Mouse (Mus musculus): ENCODE data around the gene Gm21958. TPM values are rescaled to one million over a fixed set of nuclear protein-coding genes. Genes with fewer than 3 reads are reported as not detected.

Gene Gm21958
- polyA plus RNA-seq, 1 experiment from 2014 or later = 1.0 TPM

- Histone ChIP-seq H3K4me3 (no peak overlapping the region), H3K36me3 (no peaks in the 10 kb centered on the region), H3K27me3 (replicated peaks) (no peaks in the 10 kb centered on the region), H3K27ac (ENCODE audit: poor library complexity, severe bottlenecking) (no peak overlapping the region), H3K9me3 (replicated peaks) (no peaks in the 10 kb centered on the region), H3K4me1 (replicated peaks) (peaks cover 2% of the 10 kb centered on the region; the same call in 1 of the 2 replicates), H3K4me2 (no peak overlapping the region), H3K9ac (no peak overlapping the region)
- WGBS = 61% methylated on average over 6 of the region's 6 CpGs
- ATAC-seq (ENCODE audit: insufficient number of reproducible peaks, low FRiP score) = no peak
These were observed 32.6 kb downstream of the Gm21958 start for GRCm38 (mm10) chr3:54681310-54682204.

- no peak overlapping the region for H3K4me2 ChIP-seq
- no peaks in the 10 kb centered on the region for H3K27me3 ChIP-seq (replicated peaks)
- WGBS = 70% methylated on average over 2 of the region's 2 CpGs
- no peak overlapping the region for H3K4me3 ChIP-seq
- peaks cover 1% of the 10 kb centered on the region; the same call in 1 of the 2 replicates for H3K4me1 ChIP-seq (replicated peaks)
- H3K9me3 ChIP-seq (replicated peaks) = no peaks in the 10 kb centered on the region
- no peak for ATAC-seq (ENCODE audit: insufficient number of reproducible peaks, low FRiP score)
- no peak overlapping the region for H3K9ac ChIP-seq
- H3K36me3 ChIP-seq = no peaks in the 10 kb centered on the region
- H3K27ac ChIP-seq (ENCODE audit: poor library complexity, severe bottlenecking) = no peak overlapping the region
These were observed 37.3 kb downstream of the Gm21958 start for GRCm38 (mm10) chr3:54676818-54677217.

GRCm38 (mm10) chr3:54672557-54673529 lies 41.3 kb downstream of the Gm21958 start:
- 69% methylated on average over 13 of the region's 13 CpGs for WGBS
- Histone ChIP-seq H3K27ac (ENCODE audit: poor library complexity, severe bottlenecking) (no peak overlapping the region), H3K4me1 (replicated peaks) (no peaks in the 10 kb centered on the region), H3K9me3 (replicated peaks) (no peaks in the 10 kb centered on the region), H3K4me2 (no peak overlapping the region), H3K36me3 (no peaks in the 10 kb centered on the region), H3K4me3 (no peak overlapping the region), H3K27me3 (replicated peaks) (no peaks in the 10 kb centered on the region), H3K9ac (no peak overlapping the region)
- no peak for ATAC-seq (ENCODE audit: insufficient number of reproducible peaks, low FRiP score)

GRCm38 (mm10) chr3:54672111-54672510 lies 42.0 kb downstream of the Gm21958 start:
- H3K4me2 ChIP-seq = no peak overlapping the region
- H3K4me3 ChIP-seq = no peak overlapping the region
- no peaks in the 10 kb centered on the region for H3K4me1 ChIP-seq (replicated peaks)
- no peaks in the 10 kb centered on the region for H3K9me3 ChIP-seq (replicated peaks)
- H3K36me3 ChIP-seq = no peaks in the 10 kb centered on the region
- no peak overlapping the region for H3K9ac ChIP-seq
- no peak overlapping the region for H3K27ac ChIP-seq (ENCODE audit: poor library complexity, severe bottlenecking)
- no peaks in the 10 kb centered on the region for H3K27me3 ChIP-seq (replicated peaks)
- ATAC-seq (ENCODE audit: insufficient number of reproducible peaks, low FRiP score) = no peak
- 73% methylated on average over 3 of the region's 3 CpGs for WGBS

- Histone ChIP-seq H3K4me3 (no peak overlapping the region), H3K4me2 (no peak overlapping the region), H3K27me3 (replicated peaks) (no peaks in the 10 kb centered on the region), H3K4me1 (replicated peaks) (no peaks in the 10 kb centered on the region), H3K9ac (no peak overlapping the region), H3K36me3 (no peaks in the 10 kb centered on the region), H3K27ac (ENCODE audit: poor library complexity, severe bottlenecking) (no peak overlapping the region), H3K9me3 (replicated peaks) (no peaks in the 10 kb centered on the region)
- ATAC-seq (ENCODE audit: insufficient number of reproducible peaks, low FRiP score) = no peak
- WGBS = 72% methylated on average over 6 of the region's 6 CpGs
These were observed 44.6 kb downstream of the Gm21958 start for GRCm38 (mm10) chr3:54669559-54669958.

GRCm38 (mm10) chr3:54668722-54669121 lies 45.4 kb downstream of the Gm21958 start:
- ATAC-seq (ENCODE audit: insufficient number of reproducible peaks, low FRiP score) = no peak
- Histone ChIP-seq H3K4me1 (replicated peaks) (no peaks in the 10 kb centered on the region), H3K36me3 (no peaks in the 10 kb centered on the region), H3K4me2 (no peak overlapping the region), H3K27ac (ENCODE audit: poor library complexity, severe bottlenecking) (no peak overlapping the region), H3K9ac (no peak overlapping the region), H3K27me3 (replicated peaks) (no peaks in the 10 kb centered on the region), H3K9me3 (replicated peaks) (no peaks in the 10 kb centered on the region), H3K4me3 (no peak overlapping the region)
- WGBS = 69% methylated on average over 6 of the region's 6 CpGs

- Histone ChIP-seq H3K27ac (ENCODE audit: poor library complexity, severe bottlenecking) (no peak overlapping the region), H3K9ac (no peak overlapping the region), H3K4me1 (replicated peaks) (no peaks in the 10 kb centered on the region), H3K4me3 (no peak overlapping the region), H3K9me3 (replicated peaks) (no peaks in the 10 kb centered on the region), H3K27me3 (replicated peaks) (no peaks in the 10 kb centered on the region), H3K4me2 (no peak overlapping the region), H3K36me3 (no peaks in the 10 kb centered on the region)
- 81% methylated on average over 3 of the region's 3 CpGs for WGBS
- no peak for ATAC-seq (ENCODE audit: insufficient number of reproducible peaks, low FRiP score)
These were observed 46.0 kb downstream of the Gm21958 start for GRCm38 (mm10) chr3:54668141-54668540.

Other genes with a start within 250 kb of the Gm21958 start
- gene Supt20, start 21.5 kb downstream of the Gm21958 start, polyA plus RNA-seq (2016; fragmentation: Nextera tagmentation; extraction: Ambion mirVana) = 76.3 and 82.2 TPM in 2 replicates
- 74.6 and 82.6 TPM in 2 replicates for gene Exosc8, start 21.0 kb upstream of the Gm21958 start, polyA plus RNA-seq (2016; fragmentation: Nextera tagmentation; extraction: Ambion mirVana)
- gene Alg5, start 21.2 kb upstream of the Gm21958 start, polyA plus RNA-seq (2016; fragmentation: Nextera tagmentation; extraction: Ambion mirVana) = 35.8 and 41.2 TPM in 2 replicates
- 1.6 and 1.9 TPM in 2 replicates for gene Smad9, start 41.2 kb upstream of the Gm21958 start, polyA plus RNA-seq (2016; fragmentation: Nextera tagmentation; extraction: Ambion mirVana)
- gene Rfxap, start 93.4 kb upstream of the Gm21958 start, polyA plus RNA-seq (2016; fragmentation: Nextera tagmentation; extraction: Ambion mirVana) = 41.8 and 49.4 TPM in 2 replicates
- gene Sertm1, start 201.5 kb upstream of the Gm21958 start, polyA plus RNA-seq (2016; fragmentation: Nextera tagmentation; extraction: Ambion mirVana) = 0.18 and 0.40 TPM in 2 replicates